ENCODE assay signal across 14 mouse cellular contexts in the genomic region with DNA sequence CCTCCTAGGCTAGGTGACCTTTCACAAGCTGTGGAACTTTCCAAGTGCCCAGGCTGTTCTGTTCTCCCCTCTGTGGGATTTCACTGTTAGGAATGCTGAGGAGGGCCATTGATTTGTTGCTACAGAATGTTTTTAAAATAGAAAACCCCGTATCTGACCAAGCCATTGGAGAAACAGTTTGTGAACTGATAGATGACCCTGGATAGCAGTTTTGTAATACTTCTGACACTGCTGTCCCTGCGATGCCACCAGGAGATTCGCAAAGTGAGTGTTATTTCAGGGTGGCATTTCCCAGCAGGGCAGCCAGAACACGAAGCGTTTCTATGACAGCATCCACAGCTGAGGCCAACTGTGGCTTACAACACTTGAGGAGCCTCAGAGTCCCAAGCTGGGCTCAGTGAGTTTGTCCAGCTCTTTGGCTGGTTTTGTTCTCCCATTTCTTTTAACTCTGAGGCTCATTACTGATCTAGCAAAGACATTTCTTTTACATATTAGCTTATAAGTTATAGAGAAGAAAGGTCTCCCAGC. TPM values are rescaled to one million over a fixed set of nuclear protein-coding genes. Genes with fewer than 3 reads are reported as not detected.
DNase-seq lines count a peak whose midpoint lies in the region; ATAC-seq and TF ChIP-seq lines count a peak whose summit lies in the region.
"Had no signal": no experiment of that assay in that cellular context is flagged by ENCODE, and none has a peak within 500 bp of the region (broad histone marks: within the 10 kb centered on the region; RNA-seq: fewer than 3 reads in every experiment).

No protein-coding gene starts in this region.

- no peak for ATAC-seq in heart, embryonic 11.5 days (replicated peaks; ENCODE audit: insufficient number of reproducible peaks, low FRiP score, low TSS enrichment)
- ATAC-seq in liver, postnatal 0 days, result peak; percentile 82
- no peak for ATAC-seq in megakaryocyte-erythroid progenitor cell, adult 5-6 weeks (replicated peaks; ENCODE audit: low FRiP score, low TSS enrichment, poor library complexity, severe bottlenecking)
- ATAC-seq: Patski had no signal

- H3K36me3 ChIP-seq in heart, embryonic 11.5 days (ENCODE audit: control insufficient read depth, insufficient read depth, low read length), result no peaks in the 10 kb centered on the region
- H3K36me3 ChIP-seq in liver, postnatal 0 days (replicated peaks; ENCODE audit: insufficient read depth, low read length), result no peaks in the 10 kb centered on the region

- H3K4me3 ChIP-seq in heart, embryonic 11.5 days (ENCODE audit: low read depth, low read length), result no peak overlapping the region
- H3K4me3 ChIP-seq in liver, postnatal 0 days (ENCODE audit: low read depth, low read length), result no peak overlapping the region
- H3K4me3 ChIP-seq in brown adipose tissue, adult 24 weeks (ENCODE audit: insufficient read depth, low read depth, low read length), result no peak overlapping the region
- H3K4me3 ChIP-seq: erythroblast, embryonic 14.5 days had no signal

- peaks cover 7% of the 10 kb centered on the region for H3K27me3 ChIP-seq in heart, embryonic 11.5 days (ENCODE audit: control insufficient read depth, insufficient read depth, low read length)
- H3K27me3 ChIP-seq in liver, postnatal 0 days (ENCODE audit: insufficient read depth, low read length), result 0 out of 2 replicates have a peak, but pooled peaks cover 4% of the 10 kb centered on the region
- H3K27me3 ChIP-seq: CH12.LX, Patski had no signal

- H3K27ac ChIP-seq in heart, embryonic 11.5 days (ENCODE audit: low read depth, low read length), result peak overlapping the region; percentile 12; the same call in 1 of the 2 replicates
- peak overlapping the region; percentile 76 for H3K27ac ChIP-seq in liver, postnatal 0 days (ENCODE audit: low read depth)
- H3K27ac ChIP-seq in brown adipose tissue, adult 24 weeks (replicated peaks; ENCODE audit: low read depth, low read length), result peak overlapping the region; percentile 72

- intact Hi-C loops in heart, postnatal 36 days (cut with DNase I), result no loop called here

- TF ChIP-seq CTCF in liver, postnatal 0 days (IDR thresholded peaks at IDR 0.05; ENCODE audit: low read depth), result no peak

- H3K9ac ChIP-seq in heart, embryonic 11.5 days (ENCODE audit: low read depth, low read length), result no peak overlapping the region
- no peak overlapping the region for H3K9ac ChIP-seq in liver, postnatal 0 days (replicated peaks)

- no peaks in the 10 kb centered on the region for H3K9me3 ChIP-seq in heart, embryonic 11.5 days (replicated peaks; ENCODE audit: control insufficient read depth, low read length)
- H3K9me3 ChIP-seq in liver, postnatal 0 days (ENCODE audit: low read length), result no peaks in the 10 kb centered on the region

- WGBS in heart, embryonic 11.5 days (ENCODE audit: insufficient replicate concordance), result 30% methylated on average over 5 of the region's 5 CpGs
- WGBS in liver, postnatal 0 days (ENCODE audit: insufficient replicate concordance), result 39% methylated on average over 5 of the region's 5 CpGs

- no peak for TF ChIP-seq EP300 in liver, postnatal 0 days (IDR thresholded peaks at IDR 0.05; ENCODE audit: low read depth)

- H3K4me1 ChIP-seq in heart, embryonic 11.5 days (ENCODE audit: control insufficient read depth, insufficient read depth, low read length), result peaks cover 5% of the 10 kb centered on the region; the same call in 1 of the 2 replicates
- H3K4me1 ChIP-seq in liver, postnatal 0 days (ENCODE audit: insufficient read depth), result peaks cover 5% of the 10 kb centered on the region
- H3K4me1 ChIP-seq in brown adipose tissue, adult 24 weeks (ENCODE audit: control insufficient read depth, insufficient read depth, insufficient read length, low read length), result peaks cover 3% of the 10 kb centered on the region

- H3K4me2 ChIP-seq in heart, embryonic 11.5 days, result no peak overlapping the region
- 0 out of 2 replicates have a peak overlapping the region, but pooled peaks have one; percentile 1 for H3K4me2 ChIP-seq in liver, postnatal 0 days (ENCODE audit: low read depth, low read length)

- no peak for DNase-seq in heart, postnatal 36 days
- DNase-seq in liver, postnatal 0 days, result no peak
- DNase-seq in liver, result no peak
- DNase-seq in layer of hippocampus, adult 9-10 months (ENCODE audit: low spot score), result peak; percentile 29
- DNase-seq: cerebellum, adult 8-10 months; heart, postnatal 14 days; kidney, postnatal 14 days; left cerebral cortex, postnatal 4 days had no signal

RNA-seq across cellular contexts. Expression of a gene that starts 13.6 kb away (rescaled TPM):
- 2.8 and 3.7 TPM in 2 replicates for polyA plus RNA-seq in heart, embryonic 11.5 days (2014; fragmentation: Nextera tagmentation; extraction: Ambion mirVana)
- not detected for total RNA-seq in heart, postnatal 36 days (2021)
- 0.15 and 0.18 TPM in 2 replicates for polyA plus RNA-seq in liver, postnatal 0 days (2015; fragmentation: Nextera tagmentation; extraction: Ambion mirVana)
- not detected in 2 replicates for polyA plus RNA-seq in brown adipose tissue, adult 24 weeks (2012; ENCODE audit: insufficient read depth, insufficient read length, missing spikeins)
- not detected in 2 replicates for total RNA-seq in megakaryocyte-erythroid progenitor cell, adult 5-6 weeks (2014; fragmentation: Nextera tagmentation)
- total RNA-seq in megakaryocyte-erythroid progenitor cell, adult 5-6 weeks (2017), result not detected in 2 replicates
- total RNA-seq: CH12.LX had no signal
- polyA plus RNA-seq: erythroblast, embryonic 14.5 days; Patski had no signal

RNA-seq across cellular contexts. Expression of a gene that starts 27.0 kb away (rescaled TPM):
- polyA plus RNA-seq in heart, embryonic 11.5 days (2014; fragmentation: Nextera tagmentation; extraction: Ambion mirVana), result 19.5 and 20.6 TPM in 2 replicates
- total RNA-seq in heart, postnatal 36 days (2021), result 1 to 10 TPM; 5.7 to 7.8 TPM
- 1.9 and 2.5 TPM in 2 replicates for polyA plus RNA-seq in liver, postnatal 0 days (2015; fragmentation: Nextera tagmentation; extraction: Ambion mirVana)
- 1.3 and 3.1 TPM in 2 replicates for polyA plus RNA-seq in brown adipose tissue, adult 24 weeks (2012; ENCODE audit: insufficient read depth, insufficient read length, missing spikeins)
- 2.3 and 2.8 TPM in 2 replicates for total RNA-seq in megakaryocyte-erythroid progenitor cell, adult 5-6 weeks (2014; fragmentation: Nextera tagmentation)
- 11.6 and 14.6 TPM in 2 replicates for total RNA-seq in megakaryocyte-erythroid progenitor cell, adult 5-6 weeks (2017)

Comparison
In these comparisons a context has a peak if more than half of its experiments do, and no peak if none do; other contexts are left out.
1. H3K27ac ChIP-seq: peak in every context shown above with its lines; median percentile 76 in liver, postnatal 0 days; 72 in brown adipose tissue, adult 24 weeks; 12 in heart, embryonic 11.5 days.